Mouse (Mus musculus) ES-E14 (cell line): Measurements from ENCODE around the gene Pgs1. TPM values are rescaled to one million over a fixed set of nuclear protein-coding genes. Genes with fewer than 3 reads are reported as not detected.

ENCODE experiments used
- DNase-seq: peaks from one replicate; pipeline ENCODE4 v3.0.0-alpha.2; 2013; ENCODE audit warnings: low read depth, low spot score
- H3K27ac ChIP-seq: 2 replicates; pipeline ENCODE4 v1.5.1; 2012; ENCODE audit warnings: low read depth, mild to moderate bottlenecking, low read length, moderate library complexity, mixed read lengths; ENCODE audit not compliant: poor library complexity, insufficient read depth, severe bottlenecking
- H3K36me3 ChIP-seq: 2 replicates; pipeline ENCODE4 v1.6.1; 2012; ENCODE audit warnings: mild to moderate bottlenecking, low read length, moderate library complexity, mixed read lengths; ENCODE audit not compliant: control insufficient read depth, poor library complexity, insufficient read depth, severe bottlenecking
- H3K4me1 ChIP-seq, 2 experiments: fragments of 150-350 bp in 1 of 2; sonication (generic) in 1 of 2; 2 replicates each; pipeline ENCODE4 v1.6.1; 2012; ENCODE audit warnings: low read length in 2 of 2, mild to moderate bottlenecking in 1 of 2, mixed read lengths in 1 of 2; ENCODE audit not compliant: control insufficient read depth in 2 of 2, insufficient read depth in 2 of 2, poor library complexity in 1 of 2
- H3K4me3 ChIP-seq, 2 experiments: fragments of 150-350 bp in 1 of 2; sonication (generic) in 1 of 2; 2 replicates each; pipeline ENCODE4 v1.5.1; 2012; ENCODE audit warnings: low read length in 2 of 2, low read depth in 1 of 2, mild to moderate bottlenecking in 1 of 2, mixed read lengths in 1 of 2; ENCODE audit not compliant: insufficient read depth in 1 of 2, poor library complexity in 1 of 2, severe bottlenecking in 1 of 2
- H3K9ac ChIP-seq: 2 replicates; pipeline ENCODE4 v1.6.1; 2012; ENCODE audit warnings: low read depth, mild to moderate bottlenecking, low read length, mixed read lengths; ENCODE audit not compliant: poor library complexity, insufficient read depth, severe bottlenecking
- H3K9me3 ChIP-seq: fragments of 150-350 bp; sonication (generic); 2 replicates; pipeline ENCODE4 v1.6.1; 2012; ENCODE audit warnings: low read depth, mild to moderate bottlenecking, low read length; ENCODE audit not compliant: control insufficient read depth, insufficient read depth
- CHD2 ChIP-seq: IDR thresholded peaks from 2 replicates; pipeline ENCODE4 v1.6.1; 2014; ENCODE audit warnings: mild to moderate bottlenecking, low read depth, low read length, inconsistent platforms
- HCFC1 ChIP-seq: IDR thresholded peaks from 2 replicates; pipeline ENCODE4 v1.6.1; 2012; ENCODE audit warnings: low read length, inconsistent platforms, borderline replicate concordance; ENCODE audit not compliant: insufficient read depth
- MAFK ChIP-seq: IDR thresholded peaks from 2 replicates; pipeline ENCODE4 v1.6.1; 2014; ENCODE audit warnings: mild to moderate bottlenecking, low read depth, low read length, inconsistent platforms; ENCODE audit not compliant: insufficient read depth
- ZC3H11A ChIP-seq: IDR thresholded peaks from 2 replicates; pipeline ENCODE4 v1.6.1; 2012; ENCODE audit warnings: low read depth, mild to moderate bottlenecking, inconsistent platforms, low read length, borderline replicate concordance
- ZNF384 ChIP-seq: IDR thresholded peaks from 2 replicates; pipeline ENCODE4 v1.6.1; 2012; ENCODE audit warnings: low read depth, low read length, inconsistent platforms
- in situ Hi-C, 2 experiments: fragments of 600-800 bp; cut with MboI; formaldehyde crosslinking; loops; one replicate each; pipeline ENCODE4 v1.15.1; 2025; ENCODE audit warnings: low sequenced_read_pairs in 2 of 2, inconsistent platforms in 1 of 2; ENCODE audit not compliant: unreplicated experiment in 2 of 2
- total RNA-seq: library from RNA; depleted of rRNA; stranded (reverse); fragments of 300-350 nt; gene quantifications from 2 replicates; pipeline ENCODE4 v1.2.3, GENCODE M21; 2012; rRNA removed

The Pgs1 gene
- total RNA-seq, 1 experiment, result 95.2 TPM

GRCm38 (mm10) chr11:118060038-118060437 is 73.9 kb downstream of the Pgs1 start:
- in situ Hi-C loops, result no loop called here
- no peak overlapping the region for H3K4me3 ChIP-seq
- no peaks in the 10 kb centered on the region for H3K36me3 ChIP-seq
- H3K4me1 ChIP-seq, result peaks cover 0 to 10% of the 10 kb centered on the region in 2 experiments; a peak in 2 of 4 replicates
- TF ChIP-seq MAFK, result no peak
- TF ChIP-seq HCFC1, result no peak
- TF ChIP-seq ZC3H11A, result no peak
- TF ChIP-seq CHD2, result no peak
- TF ChIP-seq ZNF384, result no peak
- H3K9me3 ChIP-seq, result no peaks in the 10 kb centered on the region
- no peak for DNase-seq
- no peak overlapping the region for H3K9ac ChIP-seq
- H3K27ac ChIP-seq, result no peak overlapping the region

GRCm38 (mm10) chr11:118067588-118067987 is 81.5 kb downstream of the Pgs1 start:
- H3K4me3 ChIP-seq, result no peak overlapping the region
- H3K27ac ChIP-seq, result no peak overlapping the region
- TF ChIP-seq CHD2, result no peak
- TF ChIP-seq HCFC1, result no peak
- no peak for TF ChIP-seq ZNF384
- TF ChIP-seq MAFK, result no peak
- no peak for TF ChIP-seq ZC3H11A
- no peaks in the 10 kb centered on the region for H3K9me3 ChIP-seq
- H3K36me3 ChIP-seq, result no peaks in the 10 kb centered on the region
- no peak for DNase-seq
- no peak overlapping the region for H3K9ac ChIP-seq
- H3K4me1 ChIP-seq, result peaks cover 5 to 8% of the 10 kb centered on the region in 2 experiments; a peak in 3 of 4 replicates
- in situ Hi-C loops, result no loop called here

- in situ Hi-C loops, result no loop called here
- H3K9me3 ChIP-seq, result no peaks in the 10 kb centered on the region
These were observed 82.8 kb downstream of the Pgs1 start for GRCm38 (mm10) chr11:118068812-118069332.

GRCm38 (mm10) chr11:118071227-118071912 is 85.3 kb downstream of the Pgs1 start:
- Histone ChIP-seq H3K9ac (no peak overlapping the region; the same call in 1 of the 2 replicates), H3K4me3 (no peak overlapping the region), H3K36me3 (no peaks in the 10 kb centered on the region), H3K9me3 (no peaks in the 10 kb centered on the region), H3K4me1 (peaks cover 8 to 13% of the 10 kb centered on the region in 2 experiments; a peak in 3 of 4 replicates), H3K27ac (no peak overlapping the region)
- no peak for DNase-seq
- in situ Hi-C loops, result no loop called here
- TF ChIP-seq ZNF384, result no peak
- TF ChIP-seq MAFK, result no peak
- TF ChIP-seq CHD2, result no peak
- TF ChIP-seq ZC3H11A, result no peak
- TF ChIP-seq HCFC1, result no peak

More at GRCm38 (mm10) chr11:118068812-118069332, 82.8 kb downstream of the Pgs1 start:
- no peak for TF ChIP-seq MAFK
- TF ChIP-seq ZNF384, result no peak
- no peak for TF ChIP-seq CHD2
- no peak for TF ChIP-seq ZC3H11A
- TF ChIP-seq HCFC1, result no peak
- Histone ChIP-seq H3K27ac (no peak overlapping the region), H3K4me3 (no peak overlapping the region), H3K4me1 (peaks cover 5 to 10% of the 10 kb centered on the region in 2 experiments; a peak in 2 of 4 replicates), H3K9ac (no peak overlapping the region), H3K36me3 (no peaks in the 10 kb centered on the region)
- DNase-seq, result no peak

Other genes starting within 250 kb of the Pgs1 start
- 3.9 and 7.6 TPM in 2 replicates for gene Tmc8, start 204.2 kb upstream of the Pgs1 start, total RNA-seq
- 36.0 and 79.1 TPM in 2 replicates for gene Tmc6, start 204.1 kb upstream of the Pgs1 start, total RNA-seq
- gene 6030468B19Rik, start 188.6 kb upstream of the Pgs1 start, total RNA-seq, result not detected in 2 replicates
- 0.40 and 0.42 TPM in 2 replicates for gene Gm20708, start 176.6 kb upstream of the Pgs1 start, total RNA-seq
- 69.6 and 98.0 TPM in 2 replicates for gene Syngr2, start 176.6 kb upstream of the Pgs1 start, total RNA-seq
- 1.8 and 2.4 TPM in 2 replicates for gene Afmid, start 160.4 kb upstream of the Pgs1 start, total RNA-seq
- gene Tk1, start 160.2 kb upstream of the Pgs1 start, total RNA-seq, result 77.5 and 89.3 TPM in 2 replicates
- 125 and 166 TPM in 2 replicates for gene Birc5, start 137.0 kb upstream of the Pgs1 start, total RNA-seq
- 0.36 and 0.58 TPM in 2 replicates for gene Tmem235, start 125.5 kb upstream of the Pgs1 start, total RNA-seq
- 1.2 and 3.1 TPM in 2 replicates for gene Tha1, start 112.8 kb upstream of the Pgs1 start, total RNA-seq
- gene Socs3, start 16.2 kb upstream of the Pgs1 start, total RNA-seq, result 69.8 and 78.6 TPM in 2 replicates
- 0.40 and 1.0 TPM in 2 replicates for gene Dnah17, start 144.3 kb downstream of the Pgs1 start, total RNA-seq